Mouse (Mus musculus) gastrocnemius, adult 18-20 months (tissue): ENCODE results near the gene Fancc. TPM values are rescaled to one million over a fixed set of nuclear protein-coding genes. Genes with fewer than 3 reads are reported as not detected.
A peak's percentile ranks its signal among the peaks of the same experiment; 100 is the strongest.

Experiments
- DNase-seq: peaks from one replicate; pipeline ENCODE4 v3.0.0; 2021; ENCODE audit warnings: low spot score
- total RNA-seq, 2 experiments: library from RNA; stranded (reverse); gene quantifications; 2 replicates each; pipeline ENCODE4 v1.2.3; 2021

The Fancc gene
- total RNA-seq, 2 experiments from 2014 or later, result 1.2 to 1.8 TPM

DNA sequence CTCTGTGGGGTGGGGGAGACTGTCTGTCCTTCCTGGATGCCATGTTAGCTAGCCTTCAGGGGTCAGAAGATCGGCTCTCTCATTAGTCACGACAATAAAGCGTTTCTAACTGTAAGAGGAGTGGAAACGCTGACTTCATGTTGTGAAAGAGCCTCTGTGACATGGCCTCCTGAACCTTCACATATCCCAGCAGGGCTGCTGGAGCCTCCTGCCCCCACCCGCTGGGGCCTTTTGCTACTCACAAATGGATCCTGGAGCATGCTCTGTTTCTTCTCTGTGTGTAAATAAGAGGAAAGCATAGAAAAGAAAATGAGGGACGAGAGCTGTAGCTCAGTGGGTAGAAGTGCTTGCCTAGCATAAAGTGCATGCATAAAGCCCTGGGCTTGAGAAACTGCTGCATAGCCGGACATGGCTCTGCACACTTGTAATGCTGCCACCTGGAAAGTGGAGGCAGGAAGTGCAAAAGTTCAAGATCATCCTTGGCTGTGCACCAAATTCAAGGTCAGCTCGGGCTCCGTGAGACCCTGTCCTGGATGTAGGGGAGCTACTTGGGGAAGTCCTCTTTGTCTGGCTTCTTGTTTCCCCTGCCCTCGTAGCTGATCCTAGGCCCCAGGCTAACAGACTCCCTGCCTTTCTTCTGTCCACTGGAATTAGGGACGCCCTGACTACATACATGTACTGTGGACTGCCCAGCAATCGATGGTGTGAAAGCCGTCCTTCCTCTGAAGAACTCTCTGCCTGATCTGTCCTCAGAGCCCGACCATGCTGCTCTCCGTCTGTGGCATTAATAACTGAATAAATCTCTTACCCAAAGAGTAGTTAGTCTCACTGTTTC lies 202.5 kb downstream of the Fancc start:
- DNase-seq, result peak; percentile 42

DNA sequence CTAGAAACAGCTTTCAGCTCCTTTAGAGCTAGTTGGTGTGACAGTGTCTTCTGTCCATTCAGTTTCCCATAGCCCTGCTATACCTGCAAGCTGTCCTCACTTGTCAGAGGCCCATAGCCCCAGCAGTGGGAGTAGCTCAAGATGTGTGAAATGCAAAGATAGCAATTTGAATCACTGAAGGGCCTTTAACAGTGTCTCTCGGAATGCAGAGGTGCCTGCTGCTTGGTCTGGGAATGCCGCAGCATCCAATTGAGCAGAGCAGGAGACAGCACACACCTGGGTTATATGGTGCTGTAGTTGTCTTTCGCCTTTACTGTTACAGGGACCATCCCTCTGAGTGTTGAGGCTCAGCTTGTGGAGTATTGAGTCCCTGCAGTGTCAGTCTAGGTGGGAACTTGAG lies 203.4 kb downstream of the Fancc start:
- no peak for DNase-seq

DNA sequence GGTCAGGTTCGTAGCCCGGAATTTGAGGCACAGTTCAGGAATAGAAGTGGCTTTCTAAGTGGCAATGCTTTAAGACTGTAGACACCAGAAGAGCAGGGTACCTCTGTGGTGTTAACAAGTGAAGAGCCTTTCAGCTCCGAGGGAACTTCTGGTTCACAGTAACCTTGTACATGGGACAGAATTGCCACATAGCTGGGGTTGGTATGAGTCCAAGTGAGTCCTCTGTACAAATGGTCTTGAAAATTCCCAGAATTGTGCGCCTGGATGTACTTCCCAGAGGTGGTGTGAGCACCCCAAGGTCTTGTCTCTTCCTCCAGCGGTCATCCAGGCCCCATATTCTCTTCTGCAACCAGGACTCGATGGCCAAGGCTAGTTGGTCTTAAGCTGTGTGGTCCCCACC lies 206.1 kb downstream of the Fancc start:
- DNase-seq, result no peak

DNA sequence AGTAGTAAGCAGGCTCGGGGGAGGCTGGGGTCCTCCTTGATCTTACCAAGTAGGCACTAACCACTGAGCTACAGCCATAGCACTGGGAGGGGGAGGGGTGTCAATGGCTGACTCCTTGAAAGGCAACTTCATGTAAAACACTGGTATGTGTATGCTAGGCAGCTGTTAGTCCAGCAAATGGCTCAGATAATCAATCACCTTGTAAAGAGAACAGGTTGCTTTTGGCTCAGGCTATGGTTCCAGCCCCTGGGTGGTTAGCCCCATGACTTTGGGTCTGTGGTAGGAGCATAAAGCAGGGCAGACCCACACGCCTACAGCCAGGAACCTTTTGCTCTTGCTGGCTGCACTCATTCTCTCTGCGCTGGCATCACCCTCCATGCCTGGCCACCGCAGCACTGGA lies 207.0 kb downstream of the Fancc start:
- no peak for DNase-seq

DNA sequence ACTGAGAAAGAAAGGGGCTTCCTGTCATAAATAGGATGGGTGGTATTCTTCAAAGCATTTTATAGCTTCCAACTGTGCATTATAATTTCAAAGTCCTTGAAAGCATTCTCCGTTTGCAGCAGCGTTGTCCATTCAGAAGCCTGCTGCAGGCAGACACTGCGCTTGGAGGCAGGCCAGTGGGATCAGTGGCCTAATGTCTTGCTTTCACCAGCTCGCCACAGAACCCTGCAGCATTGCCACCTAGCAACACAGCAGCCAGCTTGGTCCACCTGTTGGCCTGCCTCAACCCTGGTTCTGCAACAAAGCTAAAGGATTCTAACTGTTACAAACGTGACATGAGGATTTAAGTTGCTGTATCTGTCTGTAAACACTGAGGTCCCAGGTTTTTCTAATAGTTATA lies 207.4 kb downstream of the Fancc start:
- DNase-seq, result no peak

DNA sequence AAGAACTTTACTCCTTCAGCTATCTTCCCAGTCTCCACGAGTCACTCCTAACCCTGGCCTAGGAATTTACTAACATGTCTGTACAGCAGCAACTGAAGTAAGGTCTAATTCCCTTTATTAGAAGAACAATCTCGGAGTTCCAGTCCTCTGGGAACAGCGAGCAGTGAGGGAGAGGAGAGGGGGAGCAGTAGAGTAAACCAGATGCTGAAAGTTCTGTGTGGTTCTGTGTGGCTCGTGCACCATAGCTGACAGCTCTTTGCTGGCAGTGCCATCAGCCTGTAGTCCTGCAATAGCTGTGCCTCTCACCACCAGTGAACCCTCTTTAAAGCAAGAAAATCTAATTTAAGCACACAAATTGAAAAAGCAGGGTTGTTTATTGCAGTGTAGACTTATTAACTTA lies 207.9 kb downstream of the Fancc start:
- DNase-seq, result no peak

DNA sequence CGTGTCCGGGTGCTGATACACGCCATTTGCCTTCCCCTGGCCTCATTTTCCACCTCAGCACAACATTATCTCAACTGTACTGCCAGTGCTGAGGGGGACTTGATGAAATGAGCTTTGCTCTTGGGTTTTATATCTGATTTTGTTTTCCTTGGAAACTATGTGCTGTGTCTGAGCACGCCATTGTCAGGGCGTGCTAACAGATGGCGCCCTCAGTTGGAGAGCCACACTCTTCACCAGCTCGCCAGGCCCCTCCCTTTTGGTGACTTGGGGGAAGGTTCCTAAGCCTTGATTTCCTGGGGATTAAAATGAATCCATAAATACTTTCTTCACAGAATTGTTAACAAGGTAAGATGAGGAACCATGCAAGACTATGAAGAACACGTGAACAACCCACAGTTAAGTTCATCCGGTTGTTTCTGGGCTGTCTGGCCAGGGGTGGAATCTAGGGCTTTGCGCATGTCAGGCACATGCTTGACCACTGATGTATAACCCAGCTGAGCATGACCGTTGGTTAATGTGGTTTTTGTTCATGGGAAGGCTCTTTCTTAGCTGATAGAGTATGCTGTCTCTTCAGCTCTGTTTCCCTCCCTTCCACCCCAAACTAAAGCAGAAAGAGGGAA lies 210.5 kb downstream of the Fancc start:
- DNase-seq, result no peak

DNA sequence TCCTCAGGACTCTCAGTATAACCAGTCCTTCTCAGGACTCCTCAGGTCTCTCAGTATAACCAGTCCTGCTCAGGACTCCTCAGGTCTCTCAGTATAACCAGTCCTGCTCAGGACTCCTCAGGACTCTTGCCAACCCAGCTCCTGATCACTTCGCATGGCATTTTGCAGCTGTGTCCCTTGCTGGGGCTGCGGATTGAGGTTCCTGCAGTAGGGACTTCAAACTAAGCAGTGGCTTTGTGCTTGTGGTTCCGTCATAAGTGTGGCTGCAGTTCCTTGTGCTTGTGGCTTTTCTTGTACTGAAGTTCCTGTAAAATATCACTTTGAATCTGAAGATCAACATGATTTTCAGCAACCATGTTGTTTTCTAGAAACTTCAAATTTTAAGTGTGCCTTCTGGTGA lies 212.3 kb downstream of the Fancc start:
- no peak for DNase-seq

DNA sequence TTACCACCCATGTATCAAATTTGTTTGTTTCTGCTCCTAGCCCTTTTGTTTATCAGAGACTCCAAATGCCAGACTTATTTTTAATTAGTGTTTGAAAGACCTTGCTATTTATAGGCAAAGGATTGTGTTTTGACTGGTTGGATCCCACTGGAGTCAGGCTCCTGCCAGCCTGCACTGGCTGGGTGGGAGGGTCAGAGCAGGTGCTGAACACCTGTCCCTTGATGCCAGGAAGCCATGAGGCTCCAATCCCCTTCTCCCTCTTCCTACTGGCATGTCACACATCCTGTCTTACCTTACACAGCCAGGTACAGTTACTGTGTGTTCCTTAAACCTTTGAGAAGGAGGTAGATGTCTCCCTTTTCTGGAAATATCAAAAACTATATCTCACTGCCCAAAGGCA lies 213.8 kb downstream of the Fancc start:
- DNase-seq, result no peak

DNA sequence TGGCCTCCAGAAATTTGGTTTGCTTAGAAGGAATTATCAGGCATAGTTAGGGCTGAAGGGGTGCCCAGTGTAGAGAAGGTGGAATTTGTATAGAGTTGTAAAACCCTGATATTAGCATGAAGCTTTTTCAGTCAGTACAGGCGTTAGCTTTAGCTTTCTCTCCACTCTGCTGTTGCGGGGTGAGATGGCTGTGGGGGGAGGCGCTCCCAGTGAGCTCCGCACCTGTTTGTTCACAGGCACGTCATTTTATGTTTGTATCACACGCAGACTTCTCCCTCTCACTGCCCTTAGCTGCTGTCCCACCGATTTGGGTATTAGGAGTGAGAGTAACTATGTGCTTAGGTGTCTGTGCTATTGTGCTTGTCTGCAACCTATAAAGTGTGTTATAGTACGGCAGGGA lies 215.9 kb downstream of the Fancc start:
- DNase-seq, result no peak

DNA sequence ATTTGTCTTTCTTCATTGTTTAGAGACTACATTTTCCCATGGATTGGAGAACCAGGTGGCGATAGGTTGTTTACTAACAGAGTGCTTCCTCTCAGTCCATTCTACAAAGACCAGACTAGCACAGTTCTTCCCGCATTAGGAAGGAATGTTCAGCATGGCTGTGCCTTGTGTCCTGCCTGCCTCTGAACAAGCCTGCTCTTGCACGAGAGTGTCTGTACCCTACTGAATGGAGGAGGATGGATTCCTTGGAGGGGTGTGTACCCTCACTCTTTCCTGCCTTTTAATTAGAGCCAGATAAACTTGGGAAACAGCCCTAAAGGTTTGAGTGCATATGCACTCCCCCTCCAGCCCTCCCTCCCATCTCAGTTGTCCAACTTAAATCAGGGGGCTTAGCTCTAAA lies 216.7 kb downstream of the Fancc start:
- DNase-seq, result no peak

DNA sequence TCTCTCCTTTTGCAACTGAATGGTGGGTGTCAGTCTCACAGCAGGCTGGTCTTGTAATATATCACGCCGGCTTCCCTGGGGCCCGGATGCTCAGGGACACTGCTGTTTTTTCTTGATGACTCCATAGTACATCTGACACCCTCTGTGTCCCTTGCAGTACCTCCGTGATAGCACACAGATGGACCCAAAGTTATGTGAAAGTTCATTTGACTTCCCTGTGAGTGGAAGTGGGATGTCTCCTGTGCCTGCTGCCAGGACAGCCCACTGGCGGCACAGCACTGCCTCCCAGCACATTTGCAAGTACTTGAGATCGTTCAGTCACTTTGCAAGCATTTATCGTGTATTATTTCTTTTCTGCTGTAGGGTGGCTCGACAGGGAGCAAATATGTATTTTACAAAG lies 217.3 kb downstream of the Fancc start:
- DNase-seq, result no peak

DNA sequence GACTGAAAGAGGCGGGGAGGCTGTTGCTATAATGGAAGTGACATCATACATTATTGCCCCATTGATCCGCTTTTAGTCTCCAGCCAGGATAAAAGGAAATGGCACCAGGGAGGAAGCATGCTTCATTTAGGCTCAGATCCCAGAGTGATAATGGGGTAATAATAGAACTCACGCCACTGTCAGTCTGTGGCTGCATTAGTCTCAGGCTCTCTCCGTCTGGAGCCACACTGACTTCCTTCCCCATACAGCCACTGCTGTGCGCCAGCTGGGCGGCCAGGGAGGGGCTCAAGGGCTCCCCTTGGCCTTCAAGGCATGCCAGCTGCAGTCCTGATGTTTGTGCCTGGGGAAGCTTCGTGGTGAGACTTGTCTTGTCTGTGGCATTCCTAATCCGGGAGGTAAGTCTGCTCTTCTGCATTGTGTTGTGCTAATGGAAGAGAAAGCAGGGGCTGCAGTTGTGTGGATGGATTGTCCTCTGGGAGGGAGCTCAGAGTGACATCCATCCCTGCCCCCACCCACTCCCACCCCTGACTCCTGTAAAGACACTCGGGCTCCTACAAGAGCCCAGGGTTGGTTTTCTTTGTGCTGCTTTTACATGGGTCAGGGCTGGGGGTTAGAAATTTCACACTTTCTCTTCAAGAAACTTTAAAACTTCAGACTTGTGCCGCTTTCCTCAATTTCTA lies 218.1 kb downstream of the Fancc start:
- DNase-seq, result peak; percentile 43

DNA sequence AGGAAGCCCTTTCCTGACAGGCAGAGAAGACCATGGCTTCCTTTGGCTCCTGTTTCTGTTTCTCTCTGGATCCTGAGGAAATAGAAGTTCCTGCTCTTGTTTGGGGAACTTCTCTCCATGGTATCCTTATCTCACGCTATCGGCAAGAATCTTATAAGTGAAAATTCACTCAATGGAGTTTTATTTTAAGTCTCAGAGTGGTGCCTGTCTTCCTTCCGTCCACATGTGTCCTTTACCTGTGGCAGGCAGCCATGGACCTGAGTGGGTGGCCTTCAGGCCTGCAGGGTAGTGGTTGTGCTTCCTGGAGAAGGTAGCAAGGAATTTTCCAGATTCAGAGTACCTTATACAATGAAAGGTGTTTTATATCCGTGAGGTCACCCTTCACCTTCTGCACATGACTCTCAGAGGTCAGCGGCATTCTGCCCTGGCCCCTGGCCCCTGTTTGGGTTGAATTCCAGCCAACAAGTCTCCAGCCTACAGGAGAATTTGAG lies 218.9 kb downstream of the Fancc start:
- no peak for DNase-seq

DNA sequence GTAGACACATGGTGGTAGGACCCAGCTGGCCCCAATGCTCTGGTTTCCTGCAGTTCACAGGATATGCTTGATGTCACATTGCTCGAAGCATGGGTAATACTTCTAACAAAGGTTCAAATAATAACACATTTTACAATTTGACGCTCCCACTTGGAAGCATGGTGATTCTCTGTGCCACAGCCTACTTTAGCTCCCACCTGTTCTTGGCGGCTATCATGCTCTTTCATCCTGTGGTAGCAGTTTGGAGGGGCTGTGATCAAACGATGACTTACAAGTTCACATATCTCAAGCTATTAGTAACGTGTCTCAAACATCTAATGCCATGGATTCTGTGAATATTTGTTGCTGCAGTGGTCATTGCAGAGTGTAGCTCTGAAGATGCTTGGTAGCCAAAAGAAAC lies 219.8 kb downstream of the Fancc start:
- DNase-seq, result no peak

DNA sequence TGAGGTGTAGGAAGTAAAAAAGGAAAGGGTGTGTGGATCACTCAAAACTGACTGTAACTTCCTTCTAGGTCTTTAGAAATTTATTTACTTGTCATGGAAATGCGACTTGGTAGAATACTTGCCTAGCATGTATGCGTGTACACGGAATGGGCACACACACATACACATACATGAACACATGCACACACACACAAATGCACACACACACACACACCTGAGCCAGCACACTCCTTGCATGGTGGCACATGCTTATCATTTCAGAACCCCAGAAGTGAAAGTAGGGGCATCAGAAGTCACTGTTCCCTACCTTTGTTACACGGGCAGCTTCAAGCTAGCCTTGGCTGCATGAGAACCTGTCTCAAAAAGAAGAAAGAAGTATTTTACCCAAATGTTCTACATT lies 220.7 kb downstream of the Fancc start:
- DNase-seq, result no peak

DNA sequence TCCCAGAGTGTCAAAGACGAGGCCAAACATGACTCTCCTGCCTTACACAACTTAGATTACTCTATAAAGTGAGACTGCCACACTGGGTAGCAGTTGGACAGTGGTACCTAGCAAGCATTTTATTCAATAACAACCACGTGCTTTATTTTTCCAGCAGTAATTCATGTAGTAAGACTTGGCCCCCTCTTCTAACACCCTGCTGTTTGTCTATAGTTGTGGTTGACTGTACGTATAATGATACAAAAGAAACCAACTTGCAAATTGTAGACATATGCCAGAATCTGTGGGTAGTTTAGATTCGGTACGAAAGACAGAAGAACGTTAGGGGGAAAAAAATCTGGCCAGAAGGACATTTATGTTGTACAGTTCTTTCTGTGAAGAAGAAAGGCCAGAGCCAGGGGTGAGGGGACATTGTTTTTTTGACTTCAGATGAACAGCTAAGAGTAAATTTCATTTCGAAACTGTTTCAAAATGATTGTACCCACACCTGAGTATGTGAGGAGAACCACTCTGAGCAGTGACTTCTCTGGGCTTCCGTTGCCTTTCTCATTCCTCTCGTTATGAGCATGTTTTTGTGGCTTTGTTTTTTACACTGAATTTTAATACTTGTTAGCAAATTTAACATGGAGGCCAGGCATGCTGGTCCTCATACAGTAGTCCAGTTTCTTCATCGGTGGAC lies 222.5 kb downstream of the Fancc start:
- DNase-seq, result no peak

DNA sequence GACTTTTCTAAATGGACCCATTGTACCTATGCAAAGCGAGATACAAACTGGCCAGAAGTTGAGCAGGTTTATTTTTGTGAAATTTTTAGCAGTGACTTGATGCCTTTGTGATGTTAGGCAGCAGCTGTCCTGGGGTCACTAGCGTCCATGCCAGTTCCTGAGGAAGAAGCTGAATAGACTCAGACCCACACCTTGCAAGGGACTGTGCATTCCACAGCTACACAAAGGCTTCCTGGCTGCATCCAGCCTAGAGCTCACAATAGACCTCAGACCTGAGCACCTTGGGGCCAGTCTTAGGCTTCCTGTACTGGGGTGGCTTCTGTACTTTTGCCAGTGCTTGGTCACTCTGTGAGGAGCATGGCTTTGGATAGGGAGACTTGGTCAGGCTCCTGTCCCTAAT lies 223.2 kb downstream of the Fancc start:
- no peak for DNase-seq

DNA sequence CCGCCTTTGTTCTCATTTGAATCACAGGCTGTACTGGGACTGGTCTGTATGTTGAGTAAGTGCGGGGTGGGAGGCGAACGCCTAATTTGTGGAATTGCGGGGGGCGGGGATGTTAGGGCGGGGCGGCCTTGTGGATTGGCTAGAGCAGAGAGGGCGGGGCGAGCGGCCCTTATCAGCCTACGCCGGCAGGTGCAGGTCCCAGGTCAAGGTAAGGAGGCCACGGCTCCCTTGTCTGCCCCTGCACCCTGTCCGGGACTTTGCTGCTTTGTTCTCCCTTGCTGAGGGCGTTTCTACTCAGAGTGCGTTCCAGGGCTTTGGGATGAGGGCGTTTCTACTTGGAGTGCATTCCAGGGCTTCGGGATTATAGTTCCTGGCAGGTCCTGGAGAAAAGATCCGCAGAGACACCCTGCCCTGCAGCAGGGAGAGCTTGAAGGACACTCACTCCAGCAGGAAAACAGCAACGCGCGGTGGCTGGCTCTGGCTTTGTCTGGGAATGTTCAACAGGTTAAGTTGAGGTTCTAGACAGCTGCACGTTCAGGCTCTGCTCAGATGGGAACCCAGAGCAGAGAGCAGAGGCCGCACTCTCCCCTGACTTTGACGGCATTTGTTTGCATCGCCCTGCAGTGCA lies 224.4 kb downstream of the Fancc start:
- DNase-seq, result peak; percentile 70

DNA sequence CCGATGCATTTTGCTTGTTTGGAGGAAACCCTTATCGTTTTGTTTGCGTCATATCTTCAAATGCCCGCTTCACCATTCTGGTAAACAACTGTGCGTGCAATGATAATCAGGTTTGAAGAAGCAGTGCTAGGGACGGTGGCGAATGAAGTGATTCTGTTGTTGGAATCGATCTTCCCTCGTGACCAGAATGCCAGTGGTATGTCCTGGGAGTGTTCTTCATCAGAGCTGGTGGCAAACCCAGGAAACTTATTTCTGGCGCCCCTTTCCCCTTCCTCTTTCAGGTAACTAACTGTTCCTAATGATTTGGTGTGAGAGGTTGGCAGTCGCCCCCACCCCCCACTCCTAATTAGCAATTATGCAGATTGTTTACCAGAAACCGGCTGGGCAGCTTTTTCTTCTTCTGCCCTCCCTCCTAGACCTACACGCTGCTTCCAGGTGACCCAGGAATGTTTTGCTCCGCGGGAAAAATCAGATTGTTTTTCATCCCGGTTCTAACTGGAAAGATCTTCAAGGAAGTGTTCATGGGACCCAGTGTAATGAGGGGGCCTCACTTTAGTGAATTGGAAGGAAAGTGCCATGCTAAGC lies 225.0 kb downstream of the Fancc start:
- DNase-seq, result no peak

DNA sequence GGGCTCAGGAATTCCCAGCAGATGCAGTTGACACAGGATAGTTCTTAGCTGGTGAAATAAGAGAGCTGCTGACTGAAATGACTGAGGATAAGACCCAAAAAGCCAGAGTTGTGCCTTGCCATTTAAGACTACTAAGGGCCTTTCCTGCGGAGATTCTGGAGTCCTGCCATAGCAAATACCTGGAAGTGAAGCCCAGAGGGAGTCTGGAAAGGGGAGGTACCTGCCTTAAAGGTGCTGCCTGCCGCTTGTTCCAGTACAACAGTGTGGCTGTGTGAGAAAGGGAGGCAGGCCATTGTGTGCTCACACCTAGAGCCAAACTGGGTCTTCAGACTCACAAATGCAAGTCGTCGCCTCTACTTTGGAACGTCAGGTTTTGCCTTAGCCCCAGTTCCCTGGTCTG lies 226.9 kb downstream of the Fancc start:
- DNase-seq, result no peak
